Mouse (Mus musculus) forebrain, embryonic 14.5 days (tissue): ENCODE data around the gene Krt10. TPM values are rescaled to one million over a fixed set of nuclear protein-coding genes. Genes with fewer than 3 reads are reported as not detected.

Experiments used
- ATAC-seq: fragments of 200-750 bp; cut with Nextera tagmentation; 2 replicates; pipeline ENCODE4 v1.8.0; 2017; ENCODE audit warnings: mild to moderate bottlenecking, moderate library complexity
- DNase-seq: peaks from one replicate; pipeline ENCODE4 v3.0.0-alpha.2; 2015; ENCODE audit warnings: low spot score
- H3K27ac ChIP-seq: fragments of 300-500 bp; sonication (generic); 2 replicates; pipeline ENCODE4 v1.5.1; 2014; ENCODE audit warnings: low read depth, mild to moderate bottlenecking, control low read depth, low read length, moderate library complexity
- H3K27me3 ChIP-seq: fragments of 300-500 bp; sonication (generic); replicated peaks from 2 replicates; pipeline ENCODE4 v1.6.1; 2014; ENCODE audit warnings: low read length, control low read depth, mixed read lengths; ENCODE audit not compliant: control insufficient read depth, insufficient read depth
- H3K36me3 ChIP-seq: fragments of 300-500 bp; sonication (generic); 2 replicates; pipeline ENCODE4 v1.6.1; 2014; ENCODE audit warnings: low read length, control low read depth; ENCODE audit not compliant: control insufficient read depth, insufficient read depth
- H3K4me1 ChIP-seq: fragments of 300-500 bp; sonication (generic); 2 replicates; pipeline ENCODE4 v1.6.1; 2014; ENCODE audit warnings: antibody characterized with exemption, low read length, control low read depth; ENCODE audit not compliant: control insufficient read depth, insufficient read depth
- H3K4me2 ChIP-seq: fragments of 300-500 bp; sonication (generic); 2 replicates; pipeline ENCODE4 v1.6.1; 2014; ENCODE audit warnings: mild to moderate bottlenecking, control low read depth, low read length
- H3K4me3 ChIP-seq: fragments of 300-500 bp; sonication (generic); 2 replicates; pipeline ENCODE4 v1.5.1; 2014; ENCODE audit warnings: low read depth, low read length, control low read depth
- H3K9ac ChIP-seq: fragments of 300-500 bp; sonication (generic); 2 replicates; pipeline ENCODE4 v1.6.1; 2014; ENCODE audit warnings: mild to moderate bottlenecking, low read length, control low read depth, moderate library complexity
- H3K9me3 ChIP-seq: fragments of 300-500 bp; sonication (generic); replicated peaks from 2 replicates; pipeline ENCODE4 v1.6.1; 2016; ENCODE audit warnings: low read length, control low read depth, mixed read lengths; ENCODE audit not compliant: control insufficient read depth
- WGBS: fragments of 180-500 bp; shearing (Covaris S2); extraction: QIAGEN DNeasy Blood & Tissue Kit; methylation state at CpG from one replicate; pipeline ENCODE4 v1.1.7; 2014; 5-methylcytosine and 5-hydroxymethylcytosine counted together
- polyA plus RNA-seq: library from polyadenylated mRNA; unstranded; fragments of >200 nt; fragmentation: Nextera tagmentation; extraction: Ambion mirVana; gene quantifications from 2 replicates; pipeline ENCODE4 v1.2.1, GENCODE M21; 2014

Krt10 gene
- polyA plus RNA-seq, 1 experiment from 2014 or later: 33.3 TPM

DNA sequence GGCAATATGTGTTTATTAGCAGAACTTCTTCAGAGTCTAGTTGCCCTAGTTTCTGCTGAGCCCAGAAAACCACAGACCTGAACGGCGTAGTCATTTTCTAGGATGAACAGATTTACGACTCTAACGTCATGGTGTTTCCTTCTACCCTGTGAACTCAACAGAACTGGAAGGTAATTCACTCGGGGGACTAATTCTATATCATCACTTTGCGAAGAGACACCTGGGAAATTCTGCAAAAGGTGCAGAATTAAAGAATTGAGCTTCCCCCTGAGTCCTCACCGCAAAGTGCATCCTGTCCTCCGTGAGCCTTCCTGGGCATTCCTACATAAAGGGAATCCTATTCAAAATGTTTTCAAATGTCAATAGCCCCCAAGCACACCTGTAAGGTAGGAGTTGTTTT is 27.7 kb downstream of the Krt10 start:
- no peaks in the 10 kb centered on the region for H3K36me3 ChIP-seq
- H3K9ac ChIP-seq: no peak overlapping the region
- H3K4me3 ChIP-seq: no peak overlapping the region
- H3K4me2 ChIP-seq: no peak overlapping the region
- H3K9me3 ChIP-seq: no peaks in the 10 kb centered on the region
- H3K27ac ChIP-seq: no peak overlapping the region
- ATAC-seq (no peak), DNase-seq (no peak)
- H3K4me1 ChIP-seq: no peaks in the 10 kb centered on the region
- WGBS: 92% methylated on average over 8 of the region's 8 CpGs
- no peaks in the 10 kb centered on the region for H3K27me3 ChIP-seq

GRCm38 (mm10) chr11:99351004-99351403 is 38.2 kb downstream of the Krt10 start, which contains the start of gene Krt27:
Gene Krt27, minus strand, starts transcription at chr11:99351104.
- H3K4me1 ChIP-seq: no peaks in the 10 kb centered on the region
- DNase-seq: no peak
- no peak within 1 kb of the TSS for H3K4me3 ChIP-seq
- no peaks in the 10 kb centered on the region for H3K27me3 ChIP-seq
- no peaks in the 10 kb centered on the region for H3K9me3 ChIP-seq
- H3K36me3 ChIP-seq: no peaks in the 10 kb centered on the region
- WGBS: 82% methylated on average over 12 of the region's 12 CpGs
- no peak within 1 kb of the TSS for H3K4me2 ChIP-seq
- H3K9ac ChIP-seq: no peak within 1 kb of the TSS
- no peak within 1 kb of the TSS for H3K27ac ChIP-seq
- no peak for ATAC-seq

GRCm38 (mm10) chr11:99339299-99339847 is 49.8 kb downstream of the Krt10 start:
- no peak overlapping the region for H3K4me3 ChIP-seq
- no peaks in the 10 kb centered on the region for H3K36me3 ChIP-seq
- H3K9me3 ChIP-seq: no peaks in the 10 kb centered on the region
- no peaks in the 10 kb centered on the region for H3K27me3 ChIP-seq
- ATAC-seq (no peak), DNase-seq (peak; percentile 47)
- no peak overlapping the region for H3K4me2 ChIP-seq
- no peaks in the 10 kb centered on the region for H3K4me1 ChIP-seq
- no peak overlapping the region for H3K27ac ChIP-seq
- H3K9ac ChIP-seq: no peak overlapping the region
- WGBS: 44% methylated on average over 11 of the region's 11 CpGs

DNA sequence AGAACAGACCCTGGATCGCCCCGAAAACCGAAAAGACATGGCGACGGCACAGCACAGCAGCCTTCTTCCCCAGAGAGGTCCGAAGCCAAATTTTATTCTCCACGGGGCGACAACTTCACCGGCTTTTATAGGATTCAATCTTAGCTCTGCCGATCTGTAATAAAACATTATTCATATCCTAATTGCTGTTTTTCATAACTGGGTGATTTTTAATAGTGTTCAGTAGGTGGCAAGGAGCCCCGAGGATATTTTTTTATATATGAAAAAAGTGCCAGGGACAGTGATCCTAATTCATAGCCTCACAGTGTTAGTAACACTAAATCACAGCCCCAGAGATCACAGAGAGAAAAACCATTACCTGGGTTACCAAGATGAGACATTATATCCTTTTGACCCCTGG is 51.3 kb downstream of the Krt10 start, which contains the start of gene Krt26:
Gene Krt26, minus strand, starts transcription at position 101 of the 400 bp plus-strand sequence.
- DNase-seq: no peak
- no peak within 1 kb of the TSS for H3K9ac ChIP-seq
- H3K27me3 ChIP-seq: no peaks in the 10 kb centered on the region
- no peak within 1 kb of the TSS for H3K4me3 ChIP-seq
- no peaks in the 10 kb centered on the region for H3K9me3 ChIP-seq
- H3K4me2 ChIP-seq: no peak within 1 kb of the TSS
- H3K27ac ChIP-seq: no peak within 1 kb of the TSS
- no peak for ATAC-seq
- WGBS: 93% methylated on average over 11 of the region's 11 CpGs
- no peaks in the 10 kb centered on the region for H3K4me1 ChIP-seq
- no peaks in the 10 kb centered on the region for H3K36me3 ChIP-seq

Other genes starting within 250 kb of the Krt10 start
- gene Ccr7, start 234.3 kb downstream of the Krt10 start, polyA plus RNA-seq: not detected in 2 replicates
- gene Smarce1, start 158.3 kb downstream of the Krt10 start, polyA plus RNA-seq: 214 and 218 TPM in 2 replicates
- 1.9 and 2.5 TPM in 2 replicates for gene Krt222, start 145.3 kb downstream of the Krt10 start, polyA plus RNA-seq
- not detected in 2 replicates for gene Krt24, start 104.1 kb downstream of the Krt10 start, polyA plus RNA-seq
- 0.14 TPM in 1 of 2 replicates, not detected in the other for gene Krt25, start 66.4 kb downstream of the Krt10 start, polyA plus RNA-seq
- not detected in 2 replicates for gene Krt26, start 51.4 kb downstream of the Krt10 start, polyA plus RNA-seq
- gene Krt27, start 38.3 kb downstream of the Krt10 start, polyA plus RNA-seq: not detected in 2 replicates
- 0.17 and 0.34 TPM in 2 replicates for gene Krt28, start 14.5 kb downstream of the Krt10 start, polyA plus RNA-seq
- gene Krt12, start 32.9 kb upstream of the Krt10 start, polyA plus RNA-seq: 0.23 TPM in 1 of 2 replicates, not detected in the other
- gene Krt20, start 48.8 kb upstream of the Krt10 start, polyA plus RNA-seq: not detected in 2 replicates
- gene Krt23, start 103.8 kb upstream of the Krt10 start, polyA plus RNA-seq: 0.10 TPM in 1 of 2 replicates, not detected in the other
- not detected in 2 replicates for gene Krt39, start 132.0 kb upstream of the Krt10 start, polyA plus RNA-seq
- not detected in 2 replicates for gene Krt40, start 153.8 kb upstream of the Krt10 start, polyA plus RNA-seq
- not detected in 2 replicates for gene Krtap3-3, start 161.5 kb upstream of the Krt10 start, polyA plus RNA-seq
- gene Krtap3-2, start 167.5 kb upstream of the Krt10 start, polyA plus RNA-seq: not detected in 2 replicates
- gene Gm11939, start 170.1 kb upstream of the Krt10 start, polyA plus RNA-seq: not detected in 2 replicates
- not detected in 2 replicates for gene Krtap3-1, start 177.3 kb upstream of the Krt10 start, polyA plus RNA-seq
- gene Krtap1-5, start 191.7 kb upstream of the Krt10 start, polyA plus RNA-seq: not detected in 2 replicates
- gene Krtap1-4, start 194.3 kb upstream of the Krt10 start, polyA plus RNA-seq: not detected in 2 replicates
- gene Krtap1-3, start 202.0 kb upstream of the Krt10 start, polyA plus RNA-seq: not detected in 2 replicates
- gene Krtap9-3, start 208.7 kb upstream of the Krt10 start, polyA plus RNA-seq: not detected in 2 replicates
- gene Gm11938, start 213.9 kb upstream of the Krt10 start, polyA plus RNA-seq: not detected in 2 replicates
- gene Gm11937, start 220.8 kb upstream of the Krt10 start, polyA plus RNA-seq: not detected in 2 replicates
- gene Krtap2-4, start 225.5 kb upstream of the Krt10 start, polyA plus RNA-seq: not detected in 2 replicates
- gene Gm11562, start 231.1 kb upstream of the Krt10 start, polyA plus RNA-seq: not detected in 2 replicates
- gene Krtap4-1, start 238.9 kb upstream of the Krt10 start, polyA plus RNA-seq: not detected in 2 replicates
- gene Krtap4-2, start 245.7 kb upstream of the Krt10 start, polyA plus RNA-seq: not detected in 2 replicates